Mouse (Mus musculus) midbrain, embryonic 13.5 days (tissue): ENCODE measurements around the gene Tvp23a. TPM values are rescaled to one million over a fixed set of nuclear protein-coding genes. Genes with fewer than 3 reads are reported as not detected.

Experiments used
- ATAC-seq: fragments of 200-750 bp; cut with Nextera tagmentation; 2 replicates; pipeline ENCODE4 v1.8.0; 2017; ENCODE audit warnings: mild to moderate bottlenecking, moderate TSS enrichment, moderate library complexity
- H3K27ac ChIP-seq: fragments of 300-500 bp; sonication (generic); 2 replicates; pipeline ENCODE4 v1.5.1; 2015; ENCODE audit warnings: inconsistent platforms, mild to moderate bottlenecking, moderate library complexity
- H3K27me3 ChIP-seq: fragments of 300-500 bp; sonication (generic); 2 replicates; pipeline ENCODE4 v1.6.1; 2015; ENCODE audit warnings: mild to moderate bottlenecking, inconsistent platforms
- H3K36me3 ChIP-seq: fragments of 300-500 bp; sonication (generic); 2 replicates; pipeline ENCODE4 v1.6.1; 2015; ENCODE audit warnings: mild to moderate bottlenecking, inconsistent platforms
- H3K4me1 ChIP-seq: fragments of 300-500 bp; sonication (generic); replicated peaks from 2 replicates; pipeline ENCODE4 v1.6.1; 2015; ENCODE audit warnings: inconsistent platforms
- H3K4me2 ChIP-seq: fragments of 300-500 bp; sonication (generic); replicated peaks from 2 replicates; pipeline ENCODE4 v1.6.1; 2015; ENCODE audit warnings: moderate library complexity, mild to moderate bottlenecking, inconsistent platforms
- H3K4me3 ChIP-seq: fragments of 300-500 bp; sonication (generic); replicated peaks from 2 replicates; pipeline ENCODE4 v1.5.1; 2015; ENCODE audit warnings: mild to moderate bottlenecking, inconsistent platforms
- H3K9ac ChIP-seq: fragments of 300-500 bp; sonication (generic); replicated peaks from 2 replicates; pipeline ENCODE4 v1.6.1; 2015; ENCODE audit warnings: mild to moderate bottlenecking, inconsistent platforms
- H3K9me3 ChIP-seq: fragments of 300-500 bp; sonication (generic); 2 replicates; pipeline ENCODE4 v1.6.1; 2016; ENCODE audit warnings: mild to moderate bottlenecking, inconsistent platforms
- WGBS: fragments of 180-500 bp; shearing (Covaris S2); methylation state at CpG from one replicate; pipeline ENCODE4 v1.1.7; 2015; 5-methylcytosine and 5-hydroxymethylcytosine counted together
- polyA plus RNA-seq: library from polyadenylated mRNA; unstranded; fragments of >200 nt; fragmentation: Nextera tagmentation; extraction: Ambion mirVana; gene quantifications from 2 replicates; pipeline ENCODE4 v1.2.1, GENCODE M21; 2015

Tvp23a gene
- polyA plus RNA-seq, 1 experiment from 2014 or later, result 44.1 TPM

GRCm38 (mm10) chr16:10479857-10480256 lies 32.7 kb upstream of the Tvp23a start, which contains the start of gene Ciita:
Ciita (plus strand) TSS chr16:10480059.
- WGBS, result 84% methylated on average over 5 of the region's 5 CpGs
- H3K4me1 ChIP-seq, result no peaks in the 10 kb centered on the region

GRCm38 (mm10) chr16:10475919-10476318 lies 28.8 kb upstream of the Tvp23a start:
- no peaks in the 10 kb centered on the region for H3K27me3 ChIP-seq
- no peaks in the 10 kb centered on the region for H3K36me3 ChIP-seq
- no peak overlapping the region for H3K27ac ChIP-seq
- H3K9me3 ChIP-seq, result no peaks in the 10 kb centered on the region
- 74% methylated on average over 2 of the region's 2 CpGs for WGBS
- H3K4me1 ChIP-seq, result no peaks in the 10 kb centered on the region
- no peak overlapping the region for H3K4me3 ChIP-seq
- ATAC-seq, result no peak
- H3K9ac ChIP-seq, result no peak overlapping the region
- H3K4me2 ChIP-seq, result no peak overlapping the region

More at GRCm38 (mm10) chr16:10479857-10480256, 32.7 kb upstream of the Tvp23a start, which contains the start of gene Ciita:
- no peaks in the 10 kb centered on the region for H3K36me3 ChIP-seq
- no peak within 1 kb of the TSS for H3K4me2 ChIP-seq
- no peak within 1 kb of the TSS for H3K27ac ChIP-seq
- H3K9me3 ChIP-seq, result no peaks in the 10 kb centered on the region
- no peaks in the 10 kb centered on the region for H3K27me3 ChIP-seq
- ATAC-seq, result no peak
- no peak within 1 kb of the TSS for H3K9ac ChIP-seq
- H3K4me3 ChIP-seq, result no peak within 1 kb of the TSS

GRCm38 (mm10) chr16:10474956-10475355 lies 27.8 kb upstream of the Tvp23a start:
- Histone ChIP-seq H3K4me3 (no peak overlapping the region), H3K4me1 (no peaks in the 10 kb centered on the region), H3K9ac (no peak overlapping the region), H3K36me3 (no peaks in the 10 kb centered on the region), H3K27ac (no peak overlapping the region), H3K27me3 (no peaks in the 10 kb centered on the region), H3K4me2 (no peak overlapping the region), H3K9me3 (no peaks in the 10 kb centered on the region)
- WGBS, result 81% methylated on average over 3 of the region's 3 CpGs
- ATAC-seq, result no peak

GRCm38 (mm10) chr16:10471950-10472349 lies 24.8 kb upstream of the Tvp23a start:
- Histone ChIP-seq H3K27me3 (no peaks in the 10 kb centered on the region), H3K9me3 (no peaks in the 10 kb centered on the region), H3K36me3 (no peaks in the 10 kb centered on the region), H3K4me3 (no peak overlapping the region), H3K9ac (no peak overlapping the region), H3K4me2 (no peak overlapping the region), H3K4me1 (no peaks in the 10 kb centered on the region), H3K27ac (no peak overlapping the region)
- no peak for ATAC-seq
- 93% methylated on average over 3 of the region's 3 CpGs for WGBS

- Histone ChIP-seq H3K9ac (no peak overlapping the region), H3K27ac (no peak overlapping the region), H3K27me3 (no peaks in the 10 kb centered on the region), H3K4me1 (no peaks in the 10 kb centered on the region), H3K4me3 (no peak overlapping the region), H3K4me2 (no peak overlapping the region), H3K9me3 (no peaks in the 10 kb centered on the region), H3K36me3 (no peaks in the 10 kb centered on the region)
- no peak for ATAC-seq
- WGBS, result 50% methylated on average over 1 of the region's 1 CpGs
Measured at GRCm38 (mm10) chr16:10468201-10468600, 21.0 kb upstream of the Tvp23a start.

GRCm38 (mm10) chr16:10467391-10468107 lies 20.4 kb upstream of the Tvp23a start:
- ATAC-seq, result no peak
- Histone ChIP-seq H3K36me3 (no peaks in the 10 kb centered on the region), H3K9ac (no peak overlapping the region), H3K27ac (no peak overlapping the region), H3K9me3 (no peaks in the 10 kb centered on the region), H3K4me2 (no peak overlapping the region), H3K27me3 (no peaks in the 10 kb centered on the region), H3K4me3 (no peak overlapping the region), H3K4me1 (no peaks in the 10 kb centered on the region)
- 39% methylated on average over 11 of the region's 11 CpGs for WGBS

GRCm38 (mm10) chr16:10465011-10465681 lies 18.0 kb upstream of the Tvp23a start:
- no peak for ATAC-seq
- H3K4me1 ChIP-seq, result no peaks in the 10 kb centered on the region
- WGBS, result 44% methylated on average over 4 of the region's 4 CpGs
- no peak overlapping the region for H3K27ac ChIP-seq
- no peak overlapping the region for H3K9ac ChIP-seq
- H3K4me2 ChIP-seq, result no peak overlapping the region
- H3K4me3 ChIP-seq, result no peak overlapping the region
- H3K36me3 ChIP-seq, result no peaks in the 10 kb centered on the region
- H3K9me3 ChIP-seq, result no peaks in the 10 kb centered on the region
- no peaks in the 10 kb centered on the region for H3K27me3 ChIP-seq

GRCm38 (mm10) chr16:10461178-10461577 lies 14.0 kb upstream of the Tvp23a start:
- no peak overlapping the region for H3K27ac ChIP-seq
- H3K4me3 ChIP-seq, result no peak overlapping the region
- no peak overlapping the region for H3K9ac ChIP-seq
- no peaks in the 10 kb centered on the region for H3K9me3 ChIP-seq
- H3K36me3 ChIP-seq, result no peaks in the 10 kb centered on the region
- 82% methylated on average over 2 of the region's 2 CpGs for WGBS
- H3K27me3 ChIP-seq, result no peaks in the 10 kb centered on the region
- ATAC-seq, result no peak
- H3K4me1 ChIP-seq, result no peaks in the 10 kb centered on the region
- H3K4me2 ChIP-seq, result no peak overlapping the region

GRCm38 (mm10) chr16:10460188-10460587 lies 13.0 kb upstream of the Tvp23a start:
- Histone ChIP-seq H3K36me3 (no peaks in the 10 kb centered on the region), H3K4me3 (no peak overlapping the region), H3K4me2 (no peak overlapping the region), H3K27me3 (no peaks in the 10 kb centered on the region), H3K9ac (no peak overlapping the region), H3K9me3 (no peaks in the 10 kb centered on the region), H3K4me1 (no peaks in the 10 kb centered on the region), H3K27ac (no peak overlapping the region)
- WGBS, result 70% methylated on average over 2 of the region's 2 CpGs
- no peak for ATAC-seq

- Histone ChIP-seq H3K9ac (no peak overlapping the region), H3K36me3 (no peaks in the 10 kb centered on the region), H3K27me3 (no peaks in the 10 kb centered on the region), H3K4me3 (no peak overlapping the region), H3K9me3 (no peaks in the 10 kb centered on the region), H3K4me1 (no peaks in the 10 kb centered on the region), H3K4me2 (no peak overlapping the region), H3K27ac (no peak overlapping the region)
- 71% methylated on average over 3 of the region's 3 CpGs for WGBS
- ATAC-seq, result no peak
Measured at GRCm38 (mm10) chr16:10454583-10454974, 7.4 kb upstream of the Tvp23a start.

- H3K27ac ChIP-seq, result no peak overlapping the region
- ATAC-seq, result no peak
- no peaks in the 10 kb centered on the region for H3K4me1 ChIP-seq
- no peaks in the 10 kb centered on the region for H3K27me3 ChIP-seq
- no peak overlapping the region for H3K4me3 ChIP-seq
- no peak overlapping the region for H3K4me2 ChIP-seq
- H3K9ac ChIP-seq, result no peak overlapping the region
- no peaks in the 10 kb centered on the region for H3K9me3 ChIP-seq
- 85% methylated on average over 6 of the region's 6 CpGs for WGBS
- no peaks in the 10 kb centered on the region for H3K36me3 ChIP-seq
Measured at GRCm38 (mm10) chr16:10453872-10454582, 6.9 kb upstream of the Tvp23a start.

GRCm38 (mm10) chr16:10452445-10452896 lies 5.3 kb upstream of the Tvp23a start:
- WGBS, result 81% methylated on average over 8 of the region's 8 CpGs
- no peaks in the 10 kb centered on the region for H3K27me3 ChIP-seq
- no peak overlapping the region for H3K9ac ChIP-seq
- H3K27ac ChIP-seq, result no peak overlapping the region
- no peak overlapping the region for H3K4me3 ChIP-seq
- H3K36me3 ChIP-seq, result no peaks in the 10 kb centered on the region
- peaks cover 6% of the 10 kb centered on the region for H3K4me1 ChIP-seq
- 0 out of 2 replicates have a peak, but pooled peaks have one; percentile 28 for ATAC-seq
- no peak overlapping the region for H3K4me2 ChIP-seq
- no peaks in the 10 kb centered on the region for H3K9me3 ChIP-seq
